Mouse (Mus musculus) midbrain, postnatal 0 days (tissue): ENCODE results near the gene Mttp. TPM values are rescaled to one million over a fixed set of nuclear protein-coding genes. Genes with fewer than 3 reads are reported as not detected.

Experiments
- ATAC-seq: fragments of 200-750 bp; cut with Nextera tagmentation; 2 replicates; pipeline ENCODE4 v1.8.0; 2017; ENCODE audit warnings: moderate number of reproducible peaks, mild to moderate bottlenecking, moderate TSS enrichment, moderate library complexity; ENCODE audit not compliant: low FRiP score
- DNase-seq: peaks from one replicate; pipeline ENCODE4 v3.0.0-alpha.2; 2015; ENCODE audit warnings: low spot score
- H3K27ac ChIP-seq: fragments of 300-500 bp; sonication (generic); 2 replicates; pipeline ENCODE4 v1.5.1; 2014; ENCODE audit warnings: low read depth, mild to moderate bottlenecking, low read length, mixed read lengths
- H3K27me3 ChIP-seq: fragments of 300-500 bp; sonication (generic); 2 replicates; pipeline ENCODE4 v1.6.1; 2014; ENCODE audit warnings: low read length, control low read depth, mixed read lengths; ENCODE audit not compliant: insufficient read depth
- H3K36me3 ChIP-seq: fragments of 300-500 bp; sonication (generic); 2 replicates; pipeline ENCODE4 v1.6.1; 2014; ENCODE audit warnings: low read length, control low read depth, mixed read lengths; ENCODE audit not compliant: insufficient read depth
- H3K4me1 ChIP-seq: fragments of 300-500 bp; sonication (generic); 2 replicates; pipeline ENCODE4 v1.6.1; 2014; ENCODE audit warnings: mild to moderate bottlenecking, control low read depth, antibody characterized with exemption, low read length, mixed read lengths; ENCODE audit not compliant: insufficient read depth
- H3K4me2 ChIP-seq: fragments of 300-500 bp; sonication (generic); 2 replicates; pipeline ENCODE4 v1.6.1; 2014; ENCODE audit warnings: low read depth, mild to moderate bottlenecking, low read length, mixed read lengths; ENCODE audit not compliant: poor library complexity, severe bottlenecking
- H3K4me3 ChIP-seq: fragments of 300-500 bp; sonication (generic); 2 replicates; pipeline ENCODE4 v1.5.1; 2014; ENCODE audit warnings: low read depth, mild to moderate bottlenecking, low read length, moderate library complexity
- H3K9ac ChIP-seq: fragments of 300-500 bp; sonication (generic); replicated peaks from 2 replicates; pipeline ENCODE4 v1.6.1; 2014; ENCODE audit warnings: mild to moderate bottlenecking, low read length, moderate library complexity, mixed read lengths; ENCODE audit not compliant: poor library complexity, severe bottlenecking
- H3K9me3 ChIP-seq: fragments of 300-500 bp; sonication (generic); 2 replicates; pipeline ENCODE4 v1.6.1; 2016; ENCODE audit warnings: low read length, control low read depth
- CTCF ChIP-seq: IDR thresholded peaks from 2 replicates; pipeline ENCODE4 v1.5.1; 2016; ENCODE audit warnings: antibody characterized with exemption, mild to moderate bottlenecking
- whole genome bisulfite sequencing: fragments of 180-500 bp; shearing (Covaris S2); extraction: QIAGEN DNeasy Blood & Tissue Kit; methylation state at CpG from one replicate; pipeline ENCODE4 v1.1.7; 2014; 5-methylcytosine and 5-hydroxymethylcytosine counted together
- polyA plus RNA-seq: library from polyadenylated mRNA; unstranded; fragments of >200 nt; fragmentation: Nextera tagmentation; extraction: Ambion mirVana; gene quantifications from 2 replicates; pipeline ENCODE4 v1.2.1, GENCODE M21; 2015
- total RNA-seq: library from RNA; depleted of rRNA; stranded (reverse); fragments of >200 nt; gene quantifications from 2 replicates; pipeline ENCODE4 v1.2.3, GENCODE M21; 2014

Mttp gene
- total and polyA plus RNA-seq, 2 experiments from 2014 or later, result 4.9 to 6.7 TPM

DNA sequence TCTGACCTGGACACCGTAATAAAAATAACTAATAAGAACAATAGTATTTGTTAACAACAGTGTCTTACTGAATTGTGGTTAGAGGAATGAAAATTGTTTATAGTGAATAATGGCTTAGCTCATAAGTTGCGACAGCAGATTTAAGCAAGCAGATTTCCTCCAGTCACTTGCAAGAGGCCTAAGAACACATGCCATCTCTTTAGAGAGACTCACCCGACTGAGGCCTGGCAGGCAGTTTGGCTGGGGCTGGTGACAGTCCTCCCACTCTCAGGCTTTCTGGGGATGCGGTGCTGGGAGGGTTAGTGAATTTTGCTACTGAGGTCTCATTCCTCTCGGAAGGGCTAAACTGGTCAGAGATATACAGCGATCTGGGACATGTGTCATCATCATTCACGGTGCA is 38.6 kb upstream of the Mttp start:
- WGBS, result 90% methylated on average over 7 of the region's 7 CpGs
- Histone ChIP-seq H3K27me3 (no peaks in the 10 kb centered on the region), H3K9me3 (no peaks in the 10 kb centered on the region), H3K4me3 (no peak overlapping the region), H3K36me3 (no peaks in the 10 kb centered on the region), H3K27ac (no peak overlapping the region), H3K4me2 (no peak overlapping the region), H3K4me1 (no peaks in the 10 kb centered on the region), H3K9ac (no peak overlapping the region)
- DNase-seq (no peak), ATAC-seq (no peak)
- TF ChIP-seq CTCF, result no peak

DNA sequence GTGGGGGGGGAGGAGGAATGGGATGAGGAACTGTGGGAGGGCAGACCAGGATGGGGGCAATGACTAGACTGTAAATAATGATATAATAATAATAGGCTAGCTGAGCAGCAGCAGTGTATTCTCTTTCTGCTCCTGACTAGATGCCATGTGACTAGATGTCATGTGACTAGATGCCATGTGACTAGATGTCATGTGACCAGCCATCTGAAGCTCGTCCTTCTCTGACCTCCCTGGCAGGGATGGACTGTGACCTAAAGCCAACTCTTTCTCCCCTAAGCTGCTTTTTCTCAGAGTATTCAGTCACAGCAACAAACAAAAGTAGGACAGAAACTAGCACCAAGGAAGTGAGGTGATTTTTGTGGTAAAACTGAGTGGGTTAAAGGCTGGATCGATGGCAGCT is 37.3 kb upstream of the Mttp start:
- DNase-seq, result no peak
- Histone ChIP-seq H3K27ac (no peak overlapping the region), H3K4me2 (no peak overlapping the region), H3K27me3 (no peaks in the 10 kb centered on the region), H3K4me3 (no peak overlapping the region), H3K36me3 (no peaks in the 10 kb centered on the region), H3K9me3 (no peaks in the 10 kb centered on the region), H3K4me1 (no peaks in the 10 kb centered on the region), H3K9ac (no peak overlapping the region)
- WGBS, result 76% methylated on average over 2 of the region's 2 CpGs
- no peak for ATAC-seq
- TF ChIP-seq CTCF, result no peak

DNA sequence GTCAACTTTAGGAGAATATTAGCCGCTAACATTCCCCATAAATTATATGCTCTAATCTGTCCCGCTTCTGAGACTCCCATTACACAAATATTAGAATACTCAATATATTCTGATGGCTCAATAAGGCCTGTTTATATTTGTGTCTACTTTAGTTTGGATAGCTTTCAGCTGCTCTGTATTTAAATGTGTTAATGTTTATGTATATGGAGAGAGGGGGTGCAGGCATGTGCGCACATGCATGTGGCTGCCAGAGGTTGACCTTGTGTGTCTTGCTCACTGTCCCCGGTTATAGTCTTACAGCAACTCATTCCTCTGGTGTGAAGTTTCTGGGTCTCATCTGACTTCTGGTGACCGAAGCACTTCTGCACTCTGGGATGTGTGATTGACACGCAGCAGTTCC is 30.8 kb upstream of the Mttp start:
- no peak overlapping the region for H3K4me3 ChIP-seq
- H3K27me3 ChIP-seq, result no peaks in the 10 kb centered on the region
- H3K9me3 ChIP-seq, result no peaks in the 10 kb centered on the region
- H3K27ac ChIP-seq, result no peak overlapping the region
- no peak overlapping the region for H3K9ac ChIP-seq
- DNase-seq, result no peak
- H3K4me2 ChIP-seq, result no peak overlapping the region
- no peaks in the 10 kb centered on the region for H3K36me3 ChIP-seq
- 94% methylated on average over 6 of the region's 6 CpGs for WGBS
- no peaks in the 10 kb centered on the region for H3K4me1 ChIP-seq
- TF ChIP-seq CTCF, result no peak
- ATAC-seq, result no peak

DNA sequence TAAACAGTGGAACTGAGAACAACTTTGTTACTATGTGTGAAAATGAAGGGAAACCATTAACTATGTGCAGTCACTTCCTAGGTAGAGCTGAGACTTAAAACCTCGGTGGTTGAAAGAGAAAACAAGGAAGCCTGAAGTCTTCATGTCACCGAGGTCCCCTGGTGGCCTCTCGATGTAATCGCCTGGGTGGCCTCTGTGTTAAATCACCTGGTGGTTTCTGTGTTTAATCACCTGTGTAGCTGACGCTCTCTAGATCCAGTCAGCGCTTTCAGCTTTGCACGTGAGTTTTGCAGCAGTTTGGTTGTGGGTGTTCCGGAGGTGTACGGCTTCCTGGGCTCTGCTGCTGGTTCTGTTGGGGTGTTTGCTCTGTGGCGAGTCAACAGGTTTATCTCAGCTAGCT is 28.5 kb upstream of the Mttp start:
- ATAC-seq, result no peak
- Histone ChIP-seq H3K4me1 (no peaks in the 10 kb centered on the region), H3K36me3 (no peaks in the 10 kb centered on the region), H3K9me3 (no peaks in the 10 kb centered on the region), H3K4me3 (no peak overlapping the region), H3K27me3 (no peaks in the 10 kb centered on the region), H3K4me2 (no peak overlapping the region), H3K27ac (no peak overlapping the region), H3K9ac (no peak overlapping the region)
- WGBS, result 85% methylated on average over 10 of the region's 10 CpGs
- TF ChIP-seq CTCF, result peak; percentile 8; the same call in 1 of the 2 replicates
- DNase-seq, result no peak

DNA sequence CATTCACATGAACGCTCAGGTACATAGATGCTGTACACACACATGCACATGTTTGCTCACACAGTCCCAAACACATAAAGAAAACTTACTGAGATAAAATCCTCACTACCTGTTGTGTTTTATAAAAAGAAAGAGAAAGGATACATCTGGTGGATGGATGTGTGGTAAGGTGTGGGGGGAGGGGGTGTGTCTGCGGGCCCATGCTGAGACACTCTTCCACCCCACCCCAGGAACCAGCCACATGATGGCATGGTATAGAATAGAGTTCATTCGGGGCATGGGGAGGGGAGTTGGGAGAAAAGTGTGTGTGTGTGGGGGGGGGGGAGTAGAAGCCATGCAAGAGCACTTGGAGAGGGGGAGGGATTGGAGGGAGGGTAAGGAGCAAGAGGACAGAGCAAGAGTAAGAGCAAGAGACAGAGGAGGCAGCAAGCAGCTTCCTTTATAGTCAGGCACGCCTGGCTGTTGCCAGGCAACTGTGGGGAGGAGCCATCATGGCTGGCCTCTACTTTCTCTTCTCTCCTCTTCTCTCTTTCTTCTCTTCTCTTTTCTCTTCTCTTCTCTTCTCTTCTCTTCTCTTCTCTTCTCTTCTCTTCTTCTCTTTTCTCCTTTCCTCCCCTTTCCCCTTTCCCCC is 17.9 kb upstream of the Mttp start:
- ATAC-seq (no peak; the same call in 1 of the 2 replicates), DNase-seq (no peak)
- 57% methylated on average over 4 of the region's 4 CpGs for WGBS

DNA sequence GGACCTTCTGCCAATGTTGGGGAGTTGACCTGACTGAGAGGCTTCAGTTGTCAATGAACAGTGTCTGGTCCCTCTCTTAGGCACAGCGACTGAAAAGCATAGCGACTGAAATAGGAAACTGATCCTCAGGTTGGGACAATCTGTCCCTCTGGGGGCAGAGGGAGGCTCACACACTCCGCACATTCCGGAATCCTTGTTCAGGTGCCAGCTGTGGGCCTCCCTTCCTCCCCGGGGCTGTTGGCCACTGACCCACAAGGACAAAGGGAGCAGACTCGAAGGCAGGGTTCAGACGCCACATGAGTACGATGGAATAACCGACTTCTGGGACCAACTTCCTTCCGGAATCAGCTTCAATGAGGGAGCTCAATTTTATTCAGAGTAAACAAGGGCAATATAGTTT is 16.9 kb upstream of the Mttp start:
- H3K27me3 ChIP-seq, result no peaks in the 10 kb centered on the region
- H3K4me3 ChIP-seq, result no peak overlapping the region
- 84% methylated on average over 10 of the region's 10 CpGs for WGBS
- no peak for TF ChIP-seq CTCF
- ATAC-seq, result no peak
- H3K9me3 ChIP-seq, result no peaks in the 10 kb centered on the region
- H3K36me3 ChIP-seq, result no peaks in the 10 kb centered on the region
- H3K4me2 ChIP-seq, result no peak overlapping the region
- H3K27ac ChIP-seq, result no peak overlapping the region
- DNase-seq, result no peak
- no peak overlapping the region for H3K9ac ChIP-seq
- no peaks in the 10 kb centered on the region for H3K4me1 ChIP-seq

More for the DNA sequence above, 17.9 kb upstream of the Mttp start:
- Histone ChIP-seq H3K27me3 (no peaks in the 10 kb centered on the region), H3K4me3 (no peak overlapping the region), H3K4me2 (no peak overlapping the region), H3K27ac (no peak overlapping the region), H3K4me1 (no peaks in the 10 kb centered on the region), H3K36me3 (no peaks in the 10 kb centered on the region), H3K9me3 (no peaks in the 10 kb centered on the region), H3K9ac (no peak overlapping the region)
- no peak for TF ChIP-seq CTCF
